Mouse (Mus musculus): ENCODE measurements around the gene Mcl1.
A peak's percentile ranks its signal among the peaks of the same experiment; 100 is the strongest.
"Not testable (repeated sequence)": the region's sequence is repeated elsewhere in the genome, so short reads cannot be mapped to it uniquely, and the experiment has no call there.

Gene Mcl1

DNA sequence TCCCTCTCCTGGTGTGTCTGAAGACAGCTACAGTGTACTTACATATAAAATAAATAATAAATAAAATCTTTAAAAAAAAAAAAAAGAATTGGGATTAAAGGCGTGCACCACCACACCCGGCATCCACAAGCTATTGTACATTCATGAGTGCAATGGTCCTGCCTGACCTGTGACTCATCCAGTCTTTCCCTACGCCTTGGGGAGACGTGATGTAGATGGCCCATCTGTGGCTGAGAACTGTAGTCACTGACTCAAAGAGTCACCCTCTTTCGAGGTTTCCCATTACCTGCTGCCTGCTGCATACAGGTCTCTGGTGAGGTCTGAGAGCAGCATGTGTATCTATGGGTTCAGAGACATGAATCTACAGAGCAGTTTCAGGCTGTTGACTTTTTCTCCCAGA is 10.6 kb upstream of the Mcl1 start:
- no peak for ATAC-seq (ENCODE audit: insufficient number of reproducible peaks, low FRiP score, low TSS enrichment)

DNA sequence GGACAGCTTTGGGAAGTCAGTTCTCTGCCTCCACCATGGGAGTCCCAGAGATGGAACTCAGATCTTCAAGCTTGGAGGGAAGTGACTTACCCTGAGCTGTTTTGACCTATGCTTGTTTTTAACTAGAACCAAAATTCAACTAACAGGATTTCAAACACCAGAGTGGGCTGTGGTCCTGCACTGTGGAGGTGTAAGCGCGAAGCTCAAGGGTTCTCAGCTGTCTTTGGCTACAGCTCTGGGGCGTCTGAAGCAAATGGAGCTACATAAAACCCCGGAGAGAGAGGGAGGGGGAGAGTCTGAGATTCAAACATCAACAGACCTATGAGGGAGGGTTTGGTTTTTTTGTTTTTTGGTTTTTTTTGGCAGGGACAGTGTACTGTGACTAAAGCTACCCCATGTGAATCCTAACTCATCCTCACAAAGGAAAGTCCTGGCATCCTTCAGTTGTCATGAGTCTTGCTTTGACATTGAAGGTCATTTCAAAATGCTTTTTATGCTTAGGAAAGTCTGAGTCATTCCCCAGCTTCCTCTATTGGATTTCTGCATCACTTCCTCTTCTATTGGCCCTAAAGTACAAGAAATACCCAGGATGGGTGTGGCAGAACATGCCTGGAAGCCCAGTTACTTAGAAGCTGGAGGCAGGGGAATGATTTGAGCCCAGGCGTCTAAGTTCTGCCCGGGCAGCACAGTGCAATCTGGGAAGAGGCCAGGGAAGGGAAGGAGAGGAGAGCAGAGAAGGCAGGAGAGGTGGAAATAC is 8.1 kb upstream of the Mcl1 start:
- no peak for ATAC-seq (ENCODE audit: insufficient number of reproducible peaks, low FRiP score, low TSS enrichment)

DNA sequence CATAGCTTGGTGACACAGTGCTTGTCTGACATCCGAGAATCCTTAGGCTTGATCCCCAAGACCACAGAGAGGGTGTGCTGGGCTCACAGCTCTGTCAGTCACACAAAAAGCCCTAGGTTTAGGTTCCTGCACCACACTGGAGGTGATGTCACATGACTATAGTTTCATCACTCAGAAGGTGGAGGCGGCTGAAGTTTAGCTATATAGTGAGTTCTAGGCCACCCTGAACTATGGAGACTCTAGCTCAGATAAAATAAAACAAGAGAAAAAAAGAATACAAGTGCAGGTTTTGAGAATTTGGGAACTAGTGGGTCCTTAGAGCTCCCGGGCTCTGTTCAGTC is 7.6 kb upstream of the Mcl1 start:
- no peak for ATAC-seq (ENCODE audit: insufficient number of reproducible peaks, low FRiP score, low TSS enrichment)

DNA sequence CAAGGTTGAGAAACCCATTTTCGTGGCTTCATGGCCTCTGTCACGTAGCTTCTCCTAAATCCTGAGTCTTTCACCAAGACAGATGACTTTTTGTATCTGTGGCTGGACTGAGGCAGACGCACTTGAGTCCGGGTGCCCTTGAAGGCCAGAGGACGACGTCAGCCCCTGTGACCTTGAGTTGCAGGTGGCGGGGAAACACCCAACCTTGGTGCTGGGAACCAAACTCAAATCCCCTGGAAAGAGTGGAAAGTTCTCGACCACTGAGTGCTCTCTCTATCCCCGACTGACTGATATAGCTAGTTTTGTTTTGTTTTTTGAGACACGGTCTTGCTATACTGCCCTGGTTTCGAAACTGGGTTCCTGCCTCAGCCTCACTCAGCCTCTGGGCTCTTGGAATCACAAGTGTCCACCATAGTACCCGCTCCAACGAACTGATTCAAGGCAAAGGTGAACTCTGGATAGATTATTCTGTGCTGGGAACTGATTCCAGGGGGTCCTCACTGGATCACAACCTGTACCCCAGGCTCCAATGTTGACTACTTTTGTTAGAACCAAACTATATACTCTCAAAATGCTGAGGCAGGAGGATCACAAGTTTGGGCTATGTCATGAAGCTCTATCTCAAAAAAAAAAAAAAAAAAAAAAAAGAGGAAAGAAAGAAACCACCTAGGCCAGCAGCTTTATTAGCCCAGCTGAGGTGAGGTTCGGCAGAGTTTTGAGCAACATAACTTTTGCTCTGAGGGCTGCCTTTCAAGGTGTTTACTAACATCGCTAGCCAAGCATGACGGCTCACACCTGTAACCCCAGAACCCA is 7.0 kb upstream of the Mcl1 start:
- ATAC-seq (ENCODE audit: insufficient number of reproducible peaks, low FRiP score, low TSS enrichment) = no peak

DNA sequence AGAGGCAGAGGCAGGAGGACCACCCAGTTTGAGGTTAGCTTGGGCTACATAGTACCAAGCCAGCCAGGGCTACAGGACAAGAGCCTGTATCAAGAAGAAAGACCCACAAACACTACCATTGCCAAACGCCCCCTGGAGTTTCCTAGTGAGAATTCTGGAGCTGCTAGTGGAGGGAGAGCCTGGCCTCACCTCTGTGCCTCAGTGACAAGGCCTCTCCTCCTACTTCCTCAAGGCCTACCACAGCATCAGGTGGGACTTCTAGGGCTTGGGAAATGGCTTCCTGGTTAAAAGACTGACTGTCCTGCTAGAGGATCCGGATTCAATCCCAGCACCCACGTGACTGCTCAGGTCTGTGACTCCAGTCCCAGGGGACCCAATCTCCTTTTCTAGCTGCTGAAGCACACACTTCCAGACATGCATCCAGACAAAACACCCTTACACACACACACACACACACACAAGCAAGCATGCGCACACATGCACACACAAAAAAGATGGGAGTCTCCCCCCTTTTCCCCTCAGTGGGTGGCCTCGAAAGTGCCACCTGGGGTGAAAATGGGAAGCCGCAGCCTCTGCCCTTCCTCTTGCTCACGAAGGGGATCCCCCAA is 6.3 kb upstream of the Mcl1 start:
- ATAC-seq (ENCODE audit: insufficient number of reproducible peaks, low FRiP score, low TSS enrichment) = no peak

DNA sequence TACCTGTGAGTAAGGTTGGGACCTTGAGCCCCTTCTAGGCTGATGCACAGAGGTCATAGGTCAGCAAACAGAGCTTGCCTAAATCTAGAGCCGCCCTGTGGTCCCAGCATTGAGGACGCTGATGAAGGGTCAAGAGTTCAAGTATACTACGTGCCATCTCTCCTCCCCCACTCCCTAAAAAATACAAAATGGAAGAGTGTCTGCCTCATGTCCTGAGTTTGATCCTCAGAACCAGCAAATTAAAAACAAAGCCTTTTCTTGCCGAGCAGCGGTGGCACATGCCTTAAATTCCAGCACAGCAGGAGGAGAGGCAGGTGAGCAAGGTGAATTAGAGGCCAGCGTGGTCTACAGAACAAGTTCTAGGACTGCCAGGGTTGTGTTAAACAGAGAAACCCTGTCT is 5.7 kb upstream of the Mcl1 start:
- no peak for ATAC-seq (ENCODE audit: insufficient number of reproducible peaks, low FRiP score, low TSS enrichment)

DNA sequence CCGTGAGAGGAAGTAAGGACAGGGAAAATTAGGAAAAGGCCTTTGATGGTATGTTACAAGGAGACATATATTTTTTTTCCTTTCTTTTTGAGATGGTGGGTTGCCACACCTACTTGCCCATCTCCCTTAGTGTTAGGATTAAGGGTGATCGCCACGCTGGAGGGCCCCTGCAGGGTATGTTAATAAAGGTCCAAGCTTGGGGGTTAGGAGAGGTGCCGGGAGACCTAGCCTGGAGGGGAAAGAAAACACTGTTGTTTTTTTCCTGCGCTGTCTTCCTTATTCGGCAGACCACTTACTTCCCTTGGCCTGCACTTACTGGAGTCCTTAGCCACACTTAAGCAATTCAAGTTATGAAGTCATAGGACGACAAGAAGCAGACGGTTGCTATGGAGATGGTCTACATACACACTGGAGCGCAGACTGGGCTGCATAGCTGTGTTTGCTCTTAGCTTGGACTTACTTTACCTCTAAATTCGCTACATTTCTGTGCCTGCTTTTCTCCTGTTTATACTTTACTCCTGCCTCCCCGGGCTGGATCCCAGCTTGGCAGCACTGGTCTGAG is 5.0 kb upstream of the Mcl1 start:
- no peak for ATAC-seq (ENCODE audit: insufficient number of reproducible peaks, low FRiP score, low TSS enrichment)

DNA sequence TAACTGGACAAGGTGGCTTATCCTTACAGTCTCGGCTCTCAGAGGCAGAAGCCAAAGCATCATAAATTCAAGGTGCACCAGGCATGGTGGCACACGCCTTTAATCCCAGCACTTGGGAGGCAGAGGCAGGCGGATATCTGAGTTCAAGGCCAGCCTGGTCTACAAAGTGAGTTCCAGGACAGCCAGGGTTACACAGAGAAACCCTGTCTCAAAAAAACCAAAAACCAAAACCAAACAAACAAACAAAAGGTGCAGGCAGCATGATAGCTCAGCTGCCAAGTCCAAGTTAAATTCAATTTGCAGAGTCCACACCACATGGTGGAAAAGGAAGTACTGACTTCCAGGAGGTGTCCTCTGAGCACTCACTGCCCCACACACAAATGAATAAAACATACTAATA is 4.2 kb upstream of the Mcl1 start:
- not testable (repeated sequence) for ATAC-seq (ENCODE audit: insufficient number of reproducible peaks, low FRiP score, low TSS enrichment)

DNA sequence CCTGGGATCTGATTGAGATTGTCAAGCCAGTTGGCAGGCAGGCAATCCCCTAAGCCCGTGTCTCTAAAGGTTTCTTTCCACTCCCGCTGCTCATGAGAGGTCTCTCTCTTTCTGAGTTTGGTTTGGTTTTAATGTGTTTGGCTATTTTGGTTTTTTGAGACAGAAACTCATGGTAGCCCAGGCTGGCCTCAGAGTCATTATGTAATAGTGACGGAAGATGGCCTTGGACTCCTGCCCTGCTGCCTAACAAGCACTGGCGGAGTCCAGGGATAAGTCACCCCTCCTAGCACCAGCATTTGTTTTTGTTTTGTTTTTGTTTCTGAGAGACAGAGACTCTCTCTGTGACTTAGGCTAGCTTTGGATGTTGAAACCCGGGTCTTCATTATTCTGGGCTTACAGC is 3.2 kb upstream of the Mcl1 start:
- ATAC-seq (ENCODE audit: insufficient number of reproducible peaks, low FRiP score, low TSS enrichment) = no peak

DNA sequence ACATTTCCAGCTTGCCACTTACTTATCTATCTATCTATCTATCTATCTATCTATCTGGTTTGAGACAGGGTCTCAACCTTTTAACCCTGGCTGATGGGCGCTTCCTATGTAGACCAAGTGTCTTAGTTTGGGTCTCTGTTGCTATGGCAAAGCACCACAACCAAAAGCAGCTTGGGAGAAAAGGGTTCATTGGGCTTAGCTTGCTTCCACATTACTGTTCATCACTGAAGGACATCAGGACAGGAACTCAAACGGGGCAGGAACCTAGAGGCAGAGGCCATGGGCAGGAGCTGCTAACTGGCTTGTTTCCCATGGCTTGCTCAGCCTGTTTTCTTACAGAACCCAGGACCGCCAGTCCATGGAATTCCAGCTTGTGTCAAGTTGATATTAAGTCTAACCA is 1.5 kb upstream of the Mcl1 start:
- ATAC-seq (ENCODE audit: insufficient number of reproducible peaks, low FRiP score, low TSS enrichment) = no peak

DNA sequence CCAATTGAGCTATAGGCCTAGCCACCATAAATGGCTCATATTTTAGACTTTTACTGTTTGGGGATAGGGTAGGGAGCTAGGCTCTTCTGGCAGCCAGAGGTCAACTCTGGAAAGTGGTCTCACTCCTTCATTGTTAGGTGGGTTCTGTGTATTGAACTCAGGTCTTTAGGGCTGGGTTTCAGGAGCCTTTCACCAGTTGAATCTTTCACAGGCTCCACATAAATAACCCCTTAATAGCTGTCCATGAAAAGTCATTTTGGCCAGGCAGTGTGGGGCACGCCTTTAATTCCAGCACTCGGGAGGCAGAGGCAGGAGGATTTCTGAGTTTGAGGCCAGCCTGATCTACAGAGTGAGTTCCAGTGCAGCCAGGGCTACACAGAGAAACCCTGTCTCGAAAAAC is 877 bp upstream of the Mcl1 start:
- ATAC-seq (ENCODE audit: insufficient number of reproducible peaks, low FRiP score, low TSS enrichment) = no peak

DNA sequence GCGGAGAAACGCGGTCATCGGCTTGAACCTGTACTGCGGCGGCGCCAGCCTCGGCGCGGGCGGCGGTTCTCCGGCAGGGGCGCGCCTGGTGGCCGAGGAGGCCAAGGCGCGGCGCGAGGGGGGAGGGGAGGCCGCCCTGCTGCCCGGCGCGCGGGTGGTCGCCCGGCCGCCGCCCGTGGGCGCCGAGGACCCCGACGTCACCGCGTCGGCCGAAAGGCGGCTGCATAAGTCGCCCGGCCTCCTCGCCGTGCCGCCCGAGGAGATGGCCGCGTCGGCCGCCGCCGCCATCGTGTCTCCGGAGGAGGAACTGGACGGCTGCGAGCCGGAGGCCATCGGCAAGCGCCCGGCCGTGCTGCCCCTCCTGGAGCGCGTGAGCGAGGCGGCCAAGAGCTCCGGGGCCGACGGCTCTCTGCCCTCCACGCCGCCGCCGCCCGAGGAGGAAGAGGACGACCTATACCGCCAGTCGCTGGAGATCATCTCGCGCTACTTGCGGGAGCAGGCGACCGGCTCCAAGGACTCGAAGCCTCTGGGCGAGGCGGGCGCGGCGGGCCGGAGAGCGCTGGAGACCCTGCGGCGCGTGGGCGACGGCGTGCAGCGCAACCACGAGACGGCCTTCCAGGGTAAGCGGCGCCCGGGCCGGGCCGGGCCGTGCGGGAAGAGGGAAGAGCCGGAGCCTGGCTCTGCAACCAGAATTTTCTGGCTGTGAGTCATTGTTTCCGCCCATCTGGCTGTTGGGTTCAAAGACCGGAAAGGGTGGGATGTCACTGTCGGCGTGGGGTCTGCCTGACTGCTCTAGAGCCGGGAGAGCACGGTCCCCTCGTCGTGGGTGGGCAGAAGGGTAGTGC is 502 bp downstream of the Mcl1 start:
- peak; percentile 40 for ATAC-seq (ENCODE audit: insufficient number of reproducible peaks, low FRiP score, low TSS enrichment)

DNA sequence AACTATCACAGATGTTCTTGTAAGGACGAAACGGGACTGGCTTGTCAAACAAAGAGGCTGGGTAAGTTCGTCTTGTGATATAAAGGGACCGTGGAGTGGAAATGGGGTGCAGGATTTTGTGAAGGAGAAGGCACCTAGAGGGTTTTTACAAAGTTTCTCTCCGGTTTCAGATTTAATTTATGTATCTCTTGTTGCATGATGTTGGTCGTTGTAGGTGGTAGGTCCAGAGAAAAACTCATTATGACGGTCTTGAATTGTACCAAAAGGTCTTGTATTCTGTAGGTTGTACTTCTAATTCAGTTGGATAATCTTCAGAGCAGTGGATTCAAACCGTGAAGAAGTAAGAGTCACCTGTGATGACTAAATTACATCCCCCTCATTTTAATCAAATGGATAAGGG is 1.4 kb downstream of the Mcl1 start:
- no peak for ATAC-seq (ENCODE audit: insufficient number of reproducible peaks, low FRiP score, low TSS enrichment)

DNA sequence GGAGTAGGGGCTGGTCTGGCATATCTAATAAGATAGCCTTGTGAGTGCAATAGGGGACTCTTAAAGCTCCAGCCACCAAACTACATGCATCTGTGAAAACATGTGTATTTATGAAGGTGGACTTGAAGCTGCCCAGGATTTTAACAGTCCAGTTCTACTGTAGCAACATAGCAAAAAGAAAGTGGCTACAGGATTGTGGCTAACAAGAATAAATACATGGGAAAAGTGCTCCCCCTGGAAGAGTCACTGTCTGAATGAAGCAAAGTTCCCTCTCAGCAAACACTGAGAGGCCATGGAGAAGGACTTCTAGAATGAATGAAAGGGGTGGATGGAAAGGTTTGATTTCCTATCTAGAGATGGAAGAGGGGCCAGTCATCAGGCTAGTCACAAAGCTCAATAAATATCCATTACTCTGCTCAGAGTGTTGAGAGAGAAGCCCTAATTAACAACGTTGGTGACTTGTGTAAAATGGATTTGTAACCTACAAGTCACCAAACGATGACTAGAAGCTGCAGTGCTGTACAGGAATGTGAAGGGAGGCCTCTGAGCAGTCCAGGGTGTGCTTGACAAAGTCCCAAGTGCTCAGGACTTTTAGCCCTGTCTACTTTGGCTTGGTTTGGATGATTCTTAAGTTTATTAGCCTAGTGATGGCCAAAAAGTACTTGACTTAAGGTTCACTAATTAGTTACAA is 2.3 kb downstream of the Mcl1 start:
- no peak for ATAC-seq (ENCODE audit: insufficient number of reproducible peaks, low FRiP score, low TSS enrichment)

DNA sequence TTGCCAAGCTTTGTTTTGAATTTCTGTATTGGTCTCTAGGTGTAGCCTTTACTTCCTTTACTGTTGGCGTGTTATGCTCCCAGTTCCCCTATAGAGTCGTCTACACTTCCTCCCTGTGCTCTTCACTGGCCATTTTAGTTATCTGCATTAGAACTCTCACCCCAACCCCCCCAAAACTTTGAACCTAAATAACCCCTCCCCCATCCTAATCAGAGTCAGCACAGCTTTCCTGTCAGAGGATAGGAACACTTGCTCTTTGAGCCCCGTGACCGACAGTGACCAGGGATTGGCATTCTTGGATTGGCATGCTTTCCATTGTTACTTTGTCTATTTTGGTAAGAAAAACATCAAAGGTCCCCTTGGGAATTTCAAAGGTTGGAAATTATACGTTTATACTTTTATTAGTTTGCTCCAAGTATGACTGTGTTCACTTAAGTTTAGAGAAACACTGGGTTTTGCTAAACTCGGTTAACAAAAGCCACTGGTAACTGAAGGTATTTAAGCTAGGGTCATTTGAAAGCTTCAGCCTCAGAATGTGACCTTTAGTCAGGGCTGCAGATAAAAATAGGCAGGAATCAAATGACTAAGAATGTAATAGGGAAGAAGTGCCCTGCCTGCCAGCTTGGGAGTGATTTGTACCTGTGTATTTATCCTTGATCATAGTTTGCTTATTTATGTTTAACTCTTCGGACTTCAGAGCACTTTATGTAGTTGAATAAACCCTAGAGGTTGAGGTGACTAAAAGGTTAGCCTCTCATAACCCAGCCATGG is 3.5 kb downstream of the Mcl1 start:
- no peak for ATAC-seq (ENCODE audit: insufficient number of reproducible peaks, low FRiP score, low TSS enrichment)

DNA sequence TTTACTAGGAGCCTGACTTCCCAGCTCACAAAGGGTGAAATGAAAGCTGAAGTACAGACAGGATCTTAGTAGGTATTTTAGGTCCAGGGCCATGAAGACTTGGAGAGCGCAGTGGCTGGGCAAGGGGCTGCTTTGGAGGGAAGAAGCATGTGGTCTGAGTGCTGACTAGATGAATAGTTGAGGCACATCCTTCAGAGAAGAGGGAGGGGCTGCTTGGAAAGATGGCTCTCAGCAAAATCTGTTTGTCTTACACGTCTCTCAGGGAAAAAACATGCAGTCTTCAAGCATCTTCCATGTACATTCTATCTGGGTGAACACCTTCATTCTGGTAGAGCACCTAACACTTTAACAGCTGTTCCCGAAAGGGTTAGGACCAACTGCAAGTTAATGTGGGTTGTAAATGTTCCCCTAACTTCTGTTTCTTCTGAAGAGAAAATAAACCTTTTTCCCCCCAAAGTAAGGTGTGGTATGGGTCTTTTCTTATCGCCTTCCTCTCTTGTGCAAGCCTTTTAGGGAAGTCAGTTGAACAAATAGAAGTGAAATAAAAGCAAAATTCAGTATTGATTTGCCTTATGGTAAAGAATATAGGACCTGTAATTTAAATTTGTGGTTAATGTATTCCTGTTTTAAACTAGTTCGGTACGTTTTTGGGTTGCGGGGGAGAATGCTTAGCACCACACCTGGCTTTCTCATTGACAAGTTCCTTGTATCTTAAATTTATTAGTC is 4.3 kb downstream of the Mcl1 start:
- no peak for ATAC-seq (ENCODE audit: insufficient number of reproducible peaks, low FRiP score, low TSS enrichment)

DNA sequence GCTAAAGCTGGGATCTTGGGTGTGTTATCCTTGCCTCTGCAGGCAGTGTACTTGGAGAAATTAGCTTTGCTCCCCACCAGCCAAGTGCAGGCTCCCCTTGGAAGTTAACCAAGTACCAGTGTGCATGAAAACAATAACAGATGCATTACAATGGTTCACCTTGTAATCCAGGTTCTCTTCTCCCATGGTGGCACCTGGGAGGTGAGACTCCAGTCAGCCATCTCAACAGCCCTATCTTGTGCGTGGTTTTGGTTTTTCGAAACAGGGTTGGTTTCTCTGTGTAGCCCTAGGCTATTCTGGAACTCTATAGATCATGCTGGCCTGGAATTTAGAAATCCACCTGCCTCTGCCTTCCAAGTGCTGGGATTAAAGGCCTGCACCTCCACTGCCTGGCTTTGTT is 4.9 kb downstream of the Mcl1 start:
- ATAC-seq (ENCODE audit: insufficient number of reproducible peaks, low FRiP score, low TSS enrichment) = no peak

DNA sequence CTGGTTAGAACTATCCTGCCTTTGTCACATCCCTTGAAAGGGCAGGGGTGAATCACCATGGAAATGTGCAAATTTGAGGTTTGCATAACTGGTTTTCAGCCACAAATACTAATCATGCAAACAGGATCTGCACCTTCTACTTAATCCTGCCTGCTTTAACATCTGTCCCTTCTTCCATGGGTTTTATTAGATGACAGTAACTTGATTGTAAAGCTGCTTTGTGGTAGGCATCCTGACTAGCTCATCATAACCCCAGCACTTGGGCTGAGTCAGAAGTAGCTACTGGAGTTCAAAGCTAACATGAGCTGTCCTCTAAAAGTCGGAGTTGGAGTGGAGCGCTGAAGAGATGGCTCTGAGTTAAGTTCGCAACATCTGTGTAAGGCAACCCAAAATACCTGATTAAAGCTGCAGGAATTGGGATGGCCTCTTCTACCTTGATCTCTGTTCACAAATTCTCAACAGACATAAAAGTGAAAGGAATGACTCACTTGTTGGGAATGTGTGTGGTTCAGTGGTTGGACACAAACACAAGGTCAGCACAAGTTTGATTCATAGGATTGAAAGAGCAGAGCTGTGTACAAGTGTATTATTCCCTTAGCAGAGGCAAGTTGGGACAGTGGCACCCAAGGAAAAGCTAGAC is 5.5 kb downstream of the Mcl1 start:
- ATAC-seq (ENCODE audit: insufficient number of reproducible peaks, low FRiP score, low TSS enrichment) = no peak

All from cerebellum, adult (tissue).